Mouse (Mus musculus): ENCODE results near the gene Zfp457. TPM values are rescaled to one million over a fixed set of nuclear protein-coding genes. Genes with fewer than 3 reads are reported as not detected.
"Not testable (repeated sequence)": the region's sequence is repeated elsewhere in the genome, so short reads cannot be mapped to it uniquely, and the experiment has no call there.

Zfp457 gene
- 3.8 and 4.4 TPM in 2 replicates for total RNA-seq (2017)

- peak; percentile 92 for ATAC-seq (ENCODE audit: extremely low read depth, insufficient number of reproducible peaks, low FRiP score, poor library complexity, severe bottlenecking)
These were observed at the start of gene Zfp457 for GRCm38 (mm10) chr13:67305822-67306672. TSS of gene Zfp457 (minus strand) at chr13:67306485.

GRCm38 (mm10) chr13:67351854-67352253 is 45.6 kb upstream of the Zfp457 start:
- ATAC-seq (ENCODE audit: extremely low read depth, insufficient number of reproducible peaks, low FRiP score, poor library complexity, severe bottlenecking): no peak

- ATAC-seq (ENCODE audit: extremely low read depth, insufficient number of reproducible peaks, low FRiP score, poor library complexity, severe bottlenecking): no peak
These were observed 37.1 kb upstream of the Zfp457 start for GRCm38 (mm10) chr13:67343422-67343821.

GRCm38 (mm10) chr13:67332877-67333276 is 26.6 kb upstream of the Zfp457 start:
- ATAC-seq (ENCODE audit: extremely low read depth, insufficient number of reproducible peaks, low FRiP score, poor library complexity, severe bottlenecking): no peak

GRCm38 (mm10) chr13:67332019-67332724 is 25.9 kb upstream of the Zfp457 start, which contains the start of gene Zfp595:
TSS of gene Zfp595 (minus strand) at chr13:67332570.
- ATAC-seq (ENCODE audit: extremely low read depth, insufficient number of reproducible peaks, low FRiP score, poor library complexity, severe bottlenecking): peak; percentile 98

GRCm38 (mm10) chr13:67306718-67307117 is 433 bp upstream of the Zfp457 start:
- no peak; the same call in 1 of the 2 replicates for ATAC-seq (ENCODE audit: extremely low read depth, insufficient number of reproducible peaks, low FRiP score, poor library complexity, severe bottlenecking)

- no peak for ATAC-seq (ENCODE audit: extremely low read depth, insufficient number of reproducible peaks, low FRiP score, poor library complexity, severe bottlenecking)
These were observed 28.0 kb downstream of the Zfp457 start, which contains the start of gene Zfp458 for GRCm38 (mm10) chr13:67278314-67278713. TSS of gene Zfp458 (minus strand) at chr13:67278466.

GRCm38 (mm10) chr13:67269383-67270065 is 36.8 kb downstream of the Zfp457 start:
- not testable (repeated sequence) for ATAC-seq (ENCODE audit: extremely low read depth, insufficient number of reproducible peaks, low FRiP score, poor library complexity, severe bottlenecking)

GRCm38 (mm10) chr13:67268568-67269369 is 37.5 kb downstream of the Zfp457 start:
- peak; percentile 99 for ATAC-seq (ENCODE audit: extremely low read depth, insufficient number of reproducible peaks, low FRiP score, poor library complexity, severe bottlenecking)

Other genes with a start within 250 kb of the Zfp457 start
- 8.8 and 11.2 TPM in 2 replicates for gene Zfp712, start 245.3 kb downstream of the Zfp457 start, total RNA-seq (2017)
- gene Zfp708, start 208.5 kb downstream of the Zfp457 start, total RNA-seq (2017): 4.1 and 4.2 TPM in 2 replicates
- 0.98 and 5.4 TPM in 2 replicates for gene Gm28557, start 197.9 kb downstream of the Zfp457 start, total RNA-seq (2017)
- gene Rslcan18, start 190.2 kb downstream of the Zfp457 start, total RNA-seq (2017): 1.3 and 1.8 TPM in 2 replicates
- gene Zfp759, start 184.8 kb downstream of the Zfp457 start, total RNA-seq (2017): 4.2 and 4.3 TPM in 2 replicates
- gene Rsl1, start 133.3 kb downstream of the Zfp457 start, total RNA-seq (2017): 13.0 and 14.3 TPM in 2 replicates
- gene Zfp455, start 112.0 kb downstream of the Zfp457 start, total RNA-seq (2017): 2.4 and 2.8 TPM in 2 replicates
- gene Zfp458, start 28.0 kb downstream of the Zfp457 start, total RNA-seq (2017): 4.8 and 7.2 TPM in 2 replicates
- 18.8 and 22.3 TPM in 2 replicates for gene Zfp595, start 26.1 kb upstream of the Zfp457 start, total RNA-seq (2017)
- gene Gm28044, start 54.1 kb upstream of the Zfp457 start, total RNA-seq (2017): 2.6 and 10.2 TPM in 2 replicates
- gene Zfp953, start 54.1 kb upstream of the Zfp457 start, total RNA-seq (2017): 16.6 and 19.0 TPM in 2 replicates
- gene Gm28041, start 69.2 kb upstream of the Zfp457 start, total RNA-seq (2017): 3.9 TPM in 1 of 2 replicates, not detected in the other
- gene Zfp456, start 69.3 kb upstream of the Zfp457 start, total RNA-seq (2017): 8.8 TPM in 2 replicates
- gene Zfp429, start 93.3 kb upstream of the Zfp457 start, total RNA-seq (2017): 21.6 and 21.7 TPM in 2 replicates
- gene Zfp459, start 114.9 kb upstream of the Zfp457 start, total RNA-seq (2017): 1.7 and 4.2 TPM in 2 replicates
- gene Zfp874a, start 145.1 kb upstream of the Zfp457 start, total RNA-seq (2017): 21.8 and 22.7 TPM in 2 replicates
- 17.6 and 18.2 TPM in 2 replicates for gene Zfp874b, start 177.8 kb upstream of the Zfp457 start, total RNA-seq (2017)
- gene Zfp58, start 194.1 kb upstream of the Zfp457 start, total RNA-seq (2017): 14.0 and 15.1 TPM in 2 replicates
- 0.93 TPM in 1 of 2 replicates, not detected in the other for gene Gm26965, start 219.7 kb upstream of the Zfp457 start, total RNA-seq (2017)
- gene Zfp87, start 219.7 kb upstream of the Zfp457 start, total RNA-seq (2017): 24.4 and 30.7 TPM in 2 replicates
- 17.6 and 17.7 TPM in 2 replicates for gene Zfp748, start 247.3 kb upstream of the Zfp457 start, total RNA-seq (2017)